Mouse (Mus musculus): ENCODE data around the gene Pigr. TPM values are rescaled to one million over a fixed set of nuclear protein-coding genes. Genes with fewer than 3 reads are reported as not detected.

The Pigr gene
- polyA plus RNA-seq (2015; fragmentation: Nextera tagmentation; extraction: Ambion mirVana) = not detected in 2 replicates

- no peak for ATAC-seq
- Histone ChIP-seq H3K27ac (no peak within 1 kb of the TSS), H3K9ac (no peak within 1 kb of the TSS), H3K27me3 (no peaks in the 10 kb centered on the region), H3K4me2 (no peak within 1 kb of the TSS), H3K9me3 (replicated peaks) (no peaks in the 10 kb centered on the region), H3K4me3 (no peak within 1 kb of the TSS), H3K36me3 (ENCODE audit: poor library complexity, severe bottlenecking) (no peaks in the 10 kb centered on the region), H3K4me1 (no peaks in the 10 kb centered on the region)
- 85% methylated on average over 5 of the region's 5 CpGs for WGBS
Measured at GRCm38 (mm10) chr1:130826448-130826847, at the start of gene Pigr. Gene Pigr (plus strand): TSS chr1:130826684.

GRCm38 (mm10) chr1:130779867-130780266 lies 46.6 kb upstream of the Pigr start:
- Histone ChIP-seq H3K4me1 (no peaks in the 10 kb centered on the region), H3K4me3 (no peak overlapping the region), H3K9me3 (replicated peaks) (no peaks in the 10 kb centered on the region), H3K36me3 (ENCODE audit: poor library complexity, severe bottlenecking) (no peaks in the 10 kb centered on the region), H3K27me3 (no peaks in the 10 kb centered on the region), H3K9ac (no peak overlapping the region), H3K27ac (no peak overlapping the region), H3K4me2 (no peak overlapping the region)
- ATAC-seq = no peak
- WGBS = 88% methylated on average over 3 of the region's 3 CpGs

- Histone ChIP-seq H3K27ac (no peak overlapping the region), H3K4me1 (no peaks in the 10 kb centered on the region), H3K36me3 (ENCODE audit: poor library complexity, severe bottlenecking) (no peaks in the 10 kb centered on the region), H3K4me2 (no peak overlapping the region), H3K9ac (no peak overlapping the region), H3K4me3 (no peak overlapping the region), H3K27me3 (no peaks in the 10 kb centered on the region), H3K9me3 (replicated peaks) (no peaks in the 10 kb centered on the region)
- WGBS = 33% methylated on average over 4 of the region's 4 CpGs
- ATAC-seq = no peak
Measured at GRCm38 (mm10) chr1:130784054-130784453, 42.4 kb upstream of the Pigr start.

GRCm38 (mm10) chr1:130787001-130787400 lies 39.5 kb upstream of the Pigr start:
- ATAC-seq = no peak
- Histone ChIP-seq H3K27me3 (no peaks in the 10 kb centered on the region), H3K9ac (no peak overlapping the region), H3K4me2 (no peak overlapping the region), H3K27ac (no peak overlapping the region), H3K4me1 (peaks cover 6% of the 10 kb centered on the region; the same call in 1 of the 2 replicates), H3K36me3 (ENCODE audit: poor library complexity, severe bottlenecking) (no peaks in the 10 kb centered on the region), H3K9me3 (replicated peaks) (peaks cover 1% of the 10 kb centered on the region), H3K4me3 (no peak overlapping the region)
- 59% methylated on average over 4 of the region's 4 CpGs for WGBS

- Histone ChIP-seq H3K27me3 (no peaks in the 10 kb centered on the region), H3K4me3 (no peak overlapping the region), H3K4me2 (no peak overlapping the region), H3K9me3 (replicated peaks) (peaks cover 4% of the 10 kb centered on the region), H3K27ac (no peak overlapping the region), H3K9ac (no peak overlapping the region), H3K4me1 (peaks cover 6% of the 10 kb centered on the region; the same call in 1 of the 2 replicates), H3K36me3 (ENCODE audit: poor library complexity, severe bottlenecking) (no peaks in the 10 kb centered on the region)
- WGBS = 44% methylated on average over 3 of the region's 3 CpGs
- ATAC-seq = peak; percentile 51
Measured at GRCm38 (mm10) chr1:130789512-130790451, 36.7 kb upstream of the Pigr start.

GRCm38 (mm10) chr1:130795331-130795730 lies 31.2 kb upstream of the Pigr start:
- Histone ChIP-seq H3K9ac (no peak overlapping the region), H3K36me3 (ENCODE audit: poor library complexity, severe bottlenecking) (no peaks in the 10 kb centered on the region), H3K4me1 (no peaks in the 10 kb centered on the region), H3K9me3 (replicated peaks) (peaks cover 4% of the 10 kb centered on the region), H3K4me2 (no peak overlapping the region), H3K4me3 (no peak overlapping the region), H3K27me3 (no peaks in the 10 kb centered on the region), H3K27ac (no peak overlapping the region)
- WGBS = 72% methylated on average over 2 of the region's 2 CpGs
- no peak for ATAC-seq

- peaks cover 1% of the 10 kb centered on the region for H3K9me3 ChIP-seq (replicated peaks)
- H3K4me2 ChIP-seq = no peak overlapping the region
- H3K9ac ChIP-seq = no peak overlapping the region
- peak; percentile 27; the same call in 1 of the 2 replicates for ATAC-seq
- no peaks in the 10 kb centered on the region for H3K36me3 ChIP-seq (ENCODE audit: poor library complexity, severe bottlenecking)
- 87% methylated on average over 8 of the region's 8 CpGs for WGBS
- H3K27ac ChIP-seq = no peak overlapping the region
- no peaks in the 10 kb centered on the region for H3K4me1 ChIP-seq
- no peak overlapping the region for H3K4me3 ChIP-seq
- H3K27me3 ChIP-seq = no peaks in the 10 kb centered on the region
Measured at GRCm38 (mm10) chr1:130796967-130797684, 29.4 kb upstream of the Pigr start.

GRCm38 (mm10) chr1:130798037-130798436 lies 28.4 kb upstream of the Pigr start:
- Histone ChIP-seq H3K4me2 (no peak overlapping the region), H3K36me3 (ENCODE audit: poor library complexity, severe bottlenecking) (no peaks in the 10 kb centered on the region), H3K27ac (no peak overlapping the region), H3K4me3 (no peak overlapping the region), H3K9ac (no peak overlapping the region), H3K9me3 (replicated peaks) (no peaks in the 10 kb centered on the region), H3K4me1 (no peaks in the 10 kb centered on the region), H3K27me3 (no peaks in the 10 kb centered on the region)
- WGBS = 69% methylated on average over 6 of the region's 6 CpGs
- ATAC-seq = no peak

GRCm38 (mm10) chr1:130798551-130798950 lies 27.9 kb upstream of the Pigr start:
- Histone ChIP-seq H3K27me3 (no peaks in the 10 kb centered on the region), H3K4me3 (no peak overlapping the region), H3K36me3 (ENCODE audit: poor library complexity, severe bottlenecking) (no peaks in the 10 kb centered on the region), H3K4me2 (no peak overlapping the region), H3K9ac (no peak overlapping the region), H3K9me3 (replicated peaks) (no peaks in the 10 kb centered on the region), H3K4me1 (no peaks in the 10 kb centered on the region), H3K27ac (no peak overlapping the region)
- no peak for ATAC-seq
- 69% methylated on average over 3 of the region's 3 CpGs for WGBS

- no peaks in the 10 kb centered on the region for H3K36me3 ChIP-seq (ENCODE audit: poor library complexity, severe bottlenecking)
- no peak overlapping the region for H3K27ac ChIP-seq
- no peaks in the 10 kb centered on the region for H3K4me1 ChIP-seq
- no peak overlapping the region for H3K4me2 ChIP-seq
- H3K9ac ChIP-seq = no peak overlapping the region
- 91% methylated on average over 2 of the region's 2 CpGs for WGBS
- H3K9me3 ChIP-seq (replicated peaks) = no peaks in the 10 kb centered on the region
- no peaks in the 10 kb centered on the region for H3K27me3 ChIP-seq
- no peak overlapping the region for H3K4me3 ChIP-seq
- ATAC-seq = no peak
Measured at GRCm38 (mm10) chr1:130799399-130799798, 27.1 kb upstream of the Pigr start.

- WGBS = 84% methylated on average over 8 of the region's 8 CpGs
- Histone ChIP-seq H3K27ac (no peak within 1 kb of the TSS), H3K4me2 (no peak within 1 kb of the TSS), H3K4me3 (no peak within 1 kb of the TSS), H3K9ac (no peak within 1 kb of the TSS), H3K36me3 (ENCODE audit: poor library complexity, severe bottlenecking) (no peaks in the 10 kb centered on the region), H3K9me3 (replicated peaks) (no peaks in the 10 kb centered on the region), H3K4me1 (no peaks in the 10 kb centered on the region), H3K27me3 (no peaks in the 10 kb centered on the region)
- no peak for ATAC-seq
Measured at GRCm38 (mm10) chr1:130800602-130801001, 25.9 kb upstream of the Pigr start, which contains the start of gene Fcamr. Gene Fcamr (plus strand): TSS chr1:130800902.

GRCm38 (mm10) chr1:130801511-130801910 lies 25.0 kb upstream of the Pigr start:
- H3K27me3 ChIP-seq = no peaks in the 10 kb centered on the region
- H3K4me3 ChIP-seq = no peak overlapping the region
- no peaks in the 10 kb centered on the region for H3K4me1 ChIP-seq
- 67% methylated on average over 2 of the region's 2 CpGs for WGBS
- H3K9ac ChIP-seq = no peak overlapping the region
- ATAC-seq = no peak
- H3K9me3 ChIP-seq (replicated peaks) = no peaks in the 10 kb centered on the region
- no peak overlapping the region for H3K27ac ChIP-seq
- H3K4me2 ChIP-seq = no peak overlapping the region
- no peaks in the 10 kb centered on the region for H3K36me3 ChIP-seq (ENCODE audit: poor library complexity, severe bottlenecking)

Measured in forebrain, embryonic 13.5 days (tissue).